Comparison of ENCODE assay signal across 17 mouse cellular contexts in the genomic region with DNA sequence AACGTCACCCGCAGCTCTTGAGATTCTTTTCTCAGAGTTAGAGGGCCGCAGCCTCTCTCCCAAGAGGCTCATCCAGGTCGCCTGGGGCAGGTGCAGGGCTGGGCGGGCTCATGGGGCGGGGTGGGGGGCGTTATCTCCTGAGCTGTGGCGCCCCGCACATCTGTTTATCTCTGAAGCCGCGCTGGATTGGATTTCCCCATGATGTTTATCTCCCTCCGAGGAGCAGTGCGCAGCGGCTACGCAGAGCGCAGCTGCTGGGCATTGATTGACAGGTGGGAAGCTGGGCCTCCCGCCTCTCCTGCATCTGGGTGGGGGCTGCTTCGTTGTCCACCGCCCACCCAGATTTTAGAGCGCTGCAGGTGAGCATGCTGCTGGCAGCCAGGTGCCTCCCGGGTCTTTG. TPM values are rescaled to one million over a fixed set of nuclear protein-coding genes. Genes with fewer than 3 reads are reported as not detected.
DNase-seq lines count a peak whose midpoint lies in the region; ATAC-seq lines count a peak whose summit lies in the region.
"Had no signal": no experiment of that assay in that cellular context is flagged by ENCODE, and none has a peak within 500 bp of the region (broad histone marks: within the 10 kb centered on the region; RNA-seq: fewer than 3 reads in every experiment).

No protein-coding gene starts in this region.

- peak; percentile 41 for DNase-seq in hindbrain, embryonic 11.5 days (ENCODE audit: low spot score)
- DNase-seq in hindbrain, embryonic 14.5 days (ENCODE audit: low spot score), result no peak
- peak; percentile 30 for DNase-seq in ZHBTc4 (ENCODE audit: low read depth, low spot score)
- DNase-seq in thymus, postnatal 25 days, result peak; percentile 20
- DNase-seq in retina, embryonic 14.5 days (ENCODE audit: low spot score), result no peak
- DNase-seq: cerebellum, postnatal 14 days; gastrocnemius, postnatal 36 days; kidney, adult 8-10 months; liver, postnatal 0 days; lung, postnatal 36 days; right cerebral cortex, postnatal 25 days had no signal

- H3K4me1 ChIP-seq in hindbrain, embryonic 11.5 days (replicated peaks; ENCODE audit: control insufficient read depth, insufficient read depth, low read length), result peaks cover 13% of the 10 kb centered on the region
- H3K4me1 ChIP-seq in hindbrain, embryonic 14.5 days (replicated peaks; ENCODE audit: control insufficient read depth, insufficient read depth, low read length), result peaks cover 13% of the 10 kb centered on the region
- peaks cover 40% of the 10 kb centered on the region for H3K4me1 ChIP-seq in hindbrain, embryonic 12.5 days
- H3K4me1 ChIP-seq in liver, embryonic 12.5 days, result 0 out of 2 replicates have a peak, but pooled peaks cover 3% of the 10 kb centered on the region

- 0 out of 2 replicates have a peak overlapping the region, but pooled peaks have one; percentile 6 for H3K4me2 ChIP-seq in hindbrain, embryonic 11.5 days (replicated peaks; ENCODE audit: low read depth, low read length)
- no peak overlapping the region for H3K4me2 ChIP-seq in hindbrain, embryonic 14.5 days (replicated peaks)
- peak overlapping the region; percentile 9; the same call in 1 of the 2 replicates for H3K4me2 ChIP-seq in hindbrain, embryonic 12.5 days (replicated peaks)
- no peak overlapping the region for H3K4me2 ChIP-seq in liver, embryonic 12.5 days
- H3K4me2 ChIP-seq: heart, embryonic 13.5 days; hindbrain, embryonic 15.5 days; limb, embryonic 13.5 days had no signal

- no peak overlapping the region for H3K4me3 ChIP-seq in hindbrain, embryonic 11.5 days (ENCODE audit: low read depth, low read length)
- H3K4me3 ChIP-seq in hindbrain, embryonic 14.5 days (replicated peaks; ENCODE audit: low read length), result no peak overlapping the region
- H3K4me3 ChIP-seq in hindbrain, embryonic 12.5 days, result no peak overlapping the region
- no peak overlapping the region for H3K4me3 ChIP-seq in liver, embryonic 12.5 days
- H3K4me3 ChIP-seq: heart, embryonic 13.5 days; hindbrain, embryonic 15.5 days; left cerebral cortex, adult 2 months; limb, embryonic 13.5 days had no signal

- H3K27me3 ChIP-seq in hindbrain, embryonic 11.5 days (ENCODE audit: control insufficient read depth, insufficient read depth, low read length), result peaks cover 73% of the 10 kb centered on the region
- peaks cover 89% of the 10 kb centered on the region for H3K27me3 ChIP-seq in hindbrain, embryonic 14.5 days (ENCODE audit: control insufficient read depth, insufficient read depth, low read length)
- H3K27me3 ChIP-seq in hindbrain, embryonic 12.5 days, result peaks cover 90% of the 10 kb centered on the region
- H3K27me3 ChIP-seq in liver, embryonic 12.5 days (replicated peaks), result peaks cover 99% of the 10 kb centered on the region

- no peak overlapping the region for H3K9ac ChIP-seq in hindbrain, embryonic 11.5 days (ENCODE audit: low read depth, low read length)
- no peak overlapping the region for H3K9ac ChIP-seq in hindbrain, embryonic 14.5 days
- H3K9ac ChIP-seq in hindbrain, embryonic 12.5 days, result no peak overlapping the region
- H3K9ac ChIP-seq in liver, embryonic 12.5 days, result no peak overlapping the region
- H3K9ac ChIP-seq: heart, embryonic 13.5 days; hindbrain, embryonic 15.5 days; limb, embryonic 13.5 days; liver, postnatal 0 days had no signal

- no peak for ATAC-seq in hindbrain, embryonic 11.5 days (ENCODE audit: low FRiP score)
- no peak for ATAC-seq in hindbrain, embryonic 14.5 days (ENCODE audit: low FRiP score)
- no peak for ATAC-seq in hindbrain, embryonic 12.5 days (ENCODE audit: low FRiP score)
- ATAC-seq in liver, embryonic 12.5 days, result no peak
- ATAC-seq: liver, postnatal 0 days had no signal

- H3K9me3 ChIP-seq in hindbrain, embryonic 11.5 days (ENCODE audit: control insufficient read depth, low read length), result no peaks in the 10 kb centered on the region
- no peaks in the 10 kb centered on the region for H3K9me3 ChIP-seq in hindbrain, embryonic 14.5 days (ENCODE audit: control insufficient read depth, low read length)
- no peaks in the 10 kb centered on the region for H3K9me3 ChIP-seq in hindbrain, embryonic 12.5 days (replicated peaks)
- H3K9me3 ChIP-seq in liver, embryonic 12.5 days (replicated peaks), result no peaks in the 10 kb centered on the region
- H3K9me3 ChIP-seq: heart, embryonic 13.5 days; hindbrain, embryonic 15.5 days; limb, embryonic 13.5 days had no signal

- H3K36me3 ChIP-seq in hindbrain, embryonic 11.5 days (ENCODE audit: control insufficient read depth, insufficient read depth, low read length), result no peaks in the 10 kb centered on the region
- no peaks in the 10 kb centered on the region for H3K36me3 ChIP-seq in hindbrain, embryonic 14.5 days (replicated peaks; ENCODE audit: control insufficient read depth, insufficient read depth)
- no peaks in the 10 kb centered on the region for H3K36me3 ChIP-seq in hindbrain, embryonic 12.5 days
- H3K36me3 ChIP-seq in liver, embryonic 12.5 days, result no peaks in the 10 kb centered on the region
- H3K36me3 ChIP-seq: heart, embryonic 13.5 days; hindbrain, embryonic 15.5 days; limb, embryonic 13.5 days had no signal

- 3% methylated on average over 21 of the region's 21 CpGs for WGBS in hindbrain, embryonic 11.5 days
- WGBS in hindbrain, embryonic 14.5 days, result 7% methylated on average over 21 of the region's 21 CpGs
- 3% methylated on average over 21 of the region's 21 CpGs for WGBS in hindbrain, embryonic 12.5 days
- WGBS in liver, embryonic 12.5 days (ENCODE audit: insufficient replicate concordance), result 2% methylated on average over 21 of the region's 21 CpGs

- H3K27ac ChIP-seq in hindbrain, embryonic 11.5 days (ENCODE audit: low read depth, low read length), result no peak overlapping the region
- no peak overlapping the region for H3K27ac ChIP-seq in hindbrain, embryonic 14.5 days
- H3K27ac ChIP-seq in hindbrain, embryonic 12.5 days, result no peak overlapping the region
- no peak overlapping the region for H3K27ac ChIP-seq in liver, embryonic 12.5 days
- H3K27ac ChIP-seq: heart, embryonic 13.5 days; hindbrain, embryonic 15.5 days; left cerebral cortex, adult 2 months; limb, embryonic 13.5 days had no signal

RNA-seq across cellular contexts. Expression of gene Neurog1, which starts 28.3 kb away (rescaled TPM):
- polyA plus RNA-seq in hindbrain, embryonic 11.5 days (2014; fragmentation: Nextera tagmentation; extraction: Ambion mirVana), result 30.6 and 37.4 TPM in 2 replicates
- 2.6 TPM in 1 of 2 replicates, not detected in the other for polyA plus RNA-seq in hindbrain, embryonic 14.5 days (2014; fragmentation: Nextera tagmentation; extraction: Ambion mirVana)
- polyA plus RNA-seq in hindbrain, embryonic 12.5 days (2016; fragmentation: Nextera tagmentation; extraction: Ambion mirVana), result 18.2 and 21.7 TPM in 2 replicates
- not detected in 2 replicates for polyA plus RNA-seq in liver, embryonic 12.5 days (2016; fragmentation: Nextera tagmentation; extraction: Ambion mirVana)
- polyA plus RNA-seq: heart, embryonic 13.5 days; limb, embryonic 13.5 days; liver, postnatal 0 days had no signal

RNA-seq across cellular contexts. Expression of gene Tifab, which starts 44.9 kb away (rescaled TPM):
- 0.45 and 0.71 TPM in 2 replicates for polyA plus RNA-seq in hindbrain, embryonic 11.5 days (2014; fragmentation: Nextera tagmentation; extraction: Ambion mirVana)
- 0.37 and 0.73 TPM in 2 replicates for polyA plus RNA-seq in hindbrain, embryonic 14.5 days (2014; fragmentation: Nextera tagmentation; extraction: Ambion mirVana)
- 1.5 and 1.6 TPM in 2 replicates for polyA plus RNA-seq in hindbrain, embryonic 12.5 days (2016; fragmentation: Nextera tagmentation; extraction: Ambion mirVana)
- 4.7 and 5.0 TPM in 2 replicates for polyA plus RNA-seq in liver, embryonic 12.5 days (2016; fragmentation: Nextera tagmentation; extraction: Ambion mirVana)

Comparison
In these comparisons a context has a peak if more than half of its experiments do, and no peak if none do; other contexts are left out.
1. DNase-seq: peak in hindbrain, embryonic 11.5 days (single experiment), ZHBTc4 (single experiment) and thymus, postnatal 25 days (single experiment); none in hindbrain, embryonic 14.5 days (single experiment) and retina, embryonic 14.5 days (single experiment).
2. H3K4me2 ChIP-seq: peak in hindbrain, embryonic 11.5 days (single experiment) and hindbrain, embryonic 12.5 days (single experiment); none in hindbrain, embryonic 14.5 days (single experiment) and liver, embryonic 12.5 days (single experiment).